Mouse (Mus musculus) ES-E14 (cell line): Measurements from ENCODE around the gene Proser1. TPM values are rescaled to one million over a fixed set of nuclear protein-coding genes. Genes with fewer than 3 reads are reported as not detected.

Source experiments
- DNase-seq: peaks from one replicate; pipeline ENCODE4 v3.0.0-alpha.2; 2013; ENCODE audit warnings: low read depth, low spot score
- H3K27ac ChIP-seq: 2 replicates; pipeline ENCODE4 v1.5.1; 2012; ENCODE audit warnings: low read depth, mild to moderate bottlenecking, low read length, moderate library complexity, mixed read lengths; ENCODE audit not compliant: poor library complexity, insufficient read depth, severe bottlenecking
- H3K36me3 ChIP-seq: 2 replicates; pipeline ENCODE4 v1.6.1; 2012; ENCODE audit warnings: mild to moderate bottlenecking, low read length, moderate library complexity, mixed read lengths; ENCODE audit not compliant: control insufficient read depth, poor library complexity, insufficient read depth, severe bottlenecking
- H3K4me1 ChIP-seq, 2 experiments: fragments of 150-350 bp in 1 of 2; sonication (generic) in 1 of 2; 2 replicates each; pipeline ENCODE4 v1.6.1; 2012; ENCODE audit warnings: low read length in 2 of 2, mild to moderate bottlenecking in 1 of 2, mixed read lengths in 1 of 2; ENCODE audit not compliant: control insufficient read depth in 2 of 2, insufficient read depth in 2 of 2, poor library complexity in 1 of 2
- H3K4me3 ChIP-seq, 2 experiments: fragments of 150-350 bp in 1 of 2; sonication (generic) in 1 of 2; 2 replicates each; pipeline ENCODE4 v1.5.1; 2012; ENCODE audit warnings: low read length in 2 of 2, low read depth in 1 of 2, mild to moderate bottlenecking in 1 of 2, mixed read lengths in 1 of 2; ENCODE audit not compliant: insufficient read depth in 1 of 2, poor library complexity in 1 of 2, severe bottlenecking in 1 of 2
- H3K9ac ChIP-seq: 2 replicates; pipeline ENCODE4 v1.6.1; 2012; ENCODE audit warnings: low read depth, mild to moderate bottlenecking, low read length, mixed read lengths; ENCODE audit not compliant: poor library complexity, insufficient read depth, severe bottlenecking
- H3K9me3 ChIP-seq: fragments of 150-350 bp; sonication (generic); 2 replicates; pipeline ENCODE4 v1.6.1; 2012; ENCODE audit warnings: low read depth, mild to moderate bottlenecking, low read length; ENCODE audit not compliant: control insufficient read depth, insufficient read depth
- CHD2 ChIP-seq: IDR thresholded peaks from 2 replicates; pipeline ENCODE4 v1.6.1; 2014; ENCODE audit warnings: mild to moderate bottlenecking, low read depth, low read length, inconsistent platforms
- HCFC1 ChIP-seq: IDR thresholded peaks from 2 replicates; pipeline ENCODE4 v1.6.1; 2012; ENCODE audit warnings: low read length, inconsistent platforms, borderline replicate concordance; ENCODE audit not compliant: insufficient read depth
- MAFK ChIP-seq: IDR thresholded peaks from 2 replicates; pipeline ENCODE4 v1.6.1; 2014; ENCODE audit warnings: mild to moderate bottlenecking, low read depth, low read length, inconsistent platforms; ENCODE audit not compliant: insufficient read depth
- ZC3H11A ChIP-seq: IDR thresholded peaks from 2 replicates; pipeline ENCODE4 v1.6.1; 2012; ENCODE audit warnings: low read depth, mild to moderate bottlenecking, inconsistent platforms, low read length, borderline replicate concordance
- ZNF384 ChIP-seq: IDR thresholded peaks from 2 replicates; pipeline ENCODE4 v1.6.1; 2012; ENCODE audit warnings: low read depth, low read length, inconsistent platforms
- in situ Hi-C, 2 experiments: fragments of 600-800 bp; cut with MboI; formaldehyde crosslinking; loops; one replicate each; pipeline ENCODE4 v1.15.1; 2025; ENCODE audit warnings: low sequenced_read_pairs in 2 of 2, inconsistent platforms in 1 of 2; ENCODE audit not compliant: unreplicated experiment in 2 of 2
- total RNA-seq: library from RNA; depleted of rRNA; stranded (reverse); fragments of 300-350 nt; gene quantifications from 2 replicates; pipeline ENCODE4 v1.2.3, GENCODE M21; 2012

The Proser1 gene
- total RNA-seq, 1 experiment, result 11.9 TPM

GRCm38 (mm10) chr3:53498351-53498905 lies 35.0 kb downstream of the Proser1 start:
- no peaks in the 10 kb centered on the region for H3K4me1 ChIP-seq
- TF ChIP-seq ZNF384, result no peak
- TF ChIP-seq CHD2, result no peak
- TF ChIP-seq MAFK, result no peak
- TF ChIP-seq HCFC1, result no peak
- no peak for TF ChIP-seq ZC3H11A
- H3K4me3 ChIP-seq, result no peak overlapping the region
- H3K9ac ChIP-seq, result no peak overlapping the region
- H3K36me3 ChIP-seq, result no peaks in the 10 kb centered on the region
- no peak for DNase-seq
- H3K9me3 ChIP-seq, result no peaks in the 10 kb centered on the region
- in situ Hi-C loops, result no loop called here
- no peak overlapping the region for H3K27ac ChIP-seq

GRCm38 (mm10) chr3:53502428-53502827 lies 39.0 kb downstream of the Proser1 start:
- Histone ChIP-seq H3K4me3 (no peak overlapping the region), H3K27ac (no peak overlapping the region)
- in situ Hi-C loops, result no loop called here

GRCm38 (mm10) chr3:53513096-53513495 lies 49.6 kb downstream of the Proser1 start:
- Histone ChIP-seq H3K9me3 (no peaks in the 10 kb centered on the region), H3K4me3 (no peak overlapping the region), H3K27ac (no peak overlapping the region), H3K9ac (no peak overlapping the region), H3K4me1 (no peaks in the 10 kb centered on the region), H3K36me3 (no peaks in the 10 kb centered on the region)
- in situ Hi-C loops, result no loop called here
- no peak for DNase-seq
- TF ChIP-seq MAFK (no peak), ZNF384 (no peak), ZC3H11A (no peak), HCFC1 (no peak), CHD2 (no peak)

More at GRCm38 (mm10) chr3:53502428-53502827, 39.0 kb downstream of the Proser1 start:
- no peaks in the 10 kb centered on the region for H3K9me3 ChIP-seq
- H3K4me1 ChIP-seq, result no peaks in the 10 kb centered on the region
- no peak for DNase-seq
- no peak overlapping the region for H3K9ac ChIP-seq
- no peak for TF ChIP-seq CHD2
- TF ChIP-seq ZNF384, result no peak
- TF ChIP-seq HCFC1, result no peak
- no peak for TF ChIP-seq MAFK
- no peak; the same call in 1 of the 2 replicates for TF ChIP-seq ZC3H11A
- H3K36me3 ChIP-seq, result no peaks in the 10 kb centered on the region

GRCm38 (mm10) chr3:53514221-53515065 lies 51.0 kb downstream of the Proser1 start:
- no peak for DNase-seq
- H3K9ac ChIP-seq, result no peak overlapping the region
- in situ Hi-C loops, result no loop called here
- TF ChIP-seq MAFK (no peak), ZNF384 (no peak), CHD2 (no peak), HCFC1 (no peak), ZC3H11A (no peak)
- H3K4me3 ChIP-seq, result no peak overlapping the region
- H3K9me3 ChIP-seq, result no peaks in the 10 kb centered on the region
- H3K27ac ChIP-seq, result no peak overlapping the region
- no peaks in the 10 kb centered on the region for H3K4me1 ChIP-seq
- no peaks in the 10 kb centered on the region for H3K36me3 ChIP-seq
